Mouse (Mus musculus): ENCODE results near the gene Cyp2d12.

- TF ChIP-seq POLR2A (IDR thresholded peaks at IDR 0.05; ENCODE audit: insufficient read length, low read depth) (no peak), CEBPB (IDR thresholded peaks at IDR 0.05; ENCODE audit: insufficient read depth, poor library complexity, severe bottlenecking) (no peak), TCF12 (IDR thresholded peaks at IDR 0.05; ENCODE audit: insufficient read depth, poor library complexity, severe bottlenecking) (no peak), USF1 (IDR thresholded peaks at IDR 0.05; ENCODE audit: low read depth) (no peak), E2F4 (IDR thresholded peaks at IDR 0.05; ENCODE audit: insufficient read depth) (no peak), SRF (IDR thresholded peaks at IDR 0.05; ENCODE audit: control insufficient read depth, insufficient read length, low read depth) (no peak), MYOD1 (IDR thresholded peaks at IDR 0.05; ENCODE audit: control insufficient read depth in 1 of 3, insufficient read length in 2 of 3, low read depth in 2 of 3) (no peak), MAX (IDR thresholded peaks at IDR 0.05; ENCODE audit: low read depth) (no peak), MYOG (IDR thresholded peaks at IDR 0.05; ENCODE audit: control insufficient read depth in 1 of 3, insufficient read depth in 1 of 3, insufficient read length in 2 of 3, low read depth in 2 of 3) (no peak), REST (IDR thresholded peaks at IDR 0.05; ENCODE audit: insufficient read depth, insufficient read length) (no peak), TCF3 (IDR thresholded peaks at IDR 0.05; ENCODE audit: insufficient read length, low read depth) (no peak), POLR2AphosphoS2 (IDR thresholded peaks at IDR 0.05; ENCODE audit: insufficient read length, low read depth) (no peak)
Measured at GRCm38 (mm10) chr15:82579071-82579470, 24.2 kb downstream of the Cyp2d12 start.

Measured in myocyte (in vitro differentiated cells).